Comparison of ENCODE assay signal across 8 mouse cellular contexts in genomic region chr2:116066057-116066941, GRCm38 (mm10). TPM values are rescaled to one million over a fixed set of nuclear protein-coding genes. Genes with fewer than 3 reads are reported as not detected.
A peak's percentile ranks its signal among the peaks of the same experiment; 100 is the strongest.
DNase-seq lines count a peak whose midpoint lies in the region; ATAC-seq and TF ChIP-seq lines count a peak whose summit lies in the region.

No protein-coding gene starts in this region.

- TF ChIP-seq EP300 in lung, postnatal 0 days (IDR thresholded peaks at IDR 0.05) = no peak

- in situ Hi-C loops in ES-E14 (cut with MboI; ENCODE audit: low sequenced_read_pairs in 2 of 2, unreplicated experiment in 2 of 2) = loop anchor here (10.0 to 25.0 kb wide), 2 partner anchors 479 to 489 kb away; partner anchors contain the start of gene BC052040 (in 1 of the 2)

- peak overlapping the region; percentile 68 for H3K4me2 ChIP-seq in intestine, embryonic 14.5 days (ENCODE audit: low read length)
- peak overlapping the region; percentile 75 for H3K4me2 ChIP-seq in lung, postnatal 0 days (replicated peaks; ENCODE audit: low read depth, low read length)

- H3K4me3 ChIP-seq in ES-E14 (ENCODE audit: insufficient read depth in 1 of 2, low read depth in 1 of 2, low read length in 2 of 2, poor library complexity in 1 of 2, severe bottlenecking in 1 of 2) = peak overlapping the region; percentile 65 to 71
- peak overlapping the region; percentile 78 for H3K4me3 ChIP-seq in intestine, embryonic 14.5 days (ENCODE audit: low read depth, low read length)
- peak overlapping the region; percentile 62 for H3K4me3 ChIP-seq in lung, postnatal 0 days (ENCODE audit: low read depth, low read length)

- no peaks in the 10 kb centered on the region for H3K9me3 ChIP-seq in ES-E14 (ENCODE audit: control insufficient read depth, insufficient read depth, low read depth, low read length)
- no peaks in the 10 kb centered on the region for H3K9me3 ChIP-seq in intestine, embryonic 14.5 days (ENCODE audit: control insufficient read depth, low read length)
- H3K9me3 ChIP-seq in lung, postnatal 0 days (ENCODE audit: low read length) = no peaks in the 10 kb centered on the region

- H3K4me1 ChIP-seq in ES-E14 (ENCODE audit: control insufficient read depth in 2 of 2, insufficient read depth in 2 of 2, low read length in 2 of 2, poor library complexity in 1 of 2) = peaks cover 0 to 4% of the 10 kb centered on the region in 2 experiments; a peak in 1 of 4 replicates
- H3K4me1 ChIP-seq in intestine, embryonic 14.5 days (replicated peaks; ENCODE audit: control insufficient read depth, insufficient read depth, low read length) = no peaks in the 10 kb centered on the region
- H3K4me1 ChIP-seq in lung, postnatal 0 days (ENCODE audit: insufficient read depth, low read depth, low read length) = no peaks in the 10 kb centered on the region

- ATAC-seq in intestine, embryonic 14.5 days (replicated peaks; ENCODE audit: low FRiP score, low TSS enrichment, low read depth) = peak; percentile 18
- peak; percentile 8 for ATAC-seq in lung, postnatal 0 days

- WGBS in intestine, embryonic 14.5 days = under 1% methylated on average over 36 of the region's 36 CpGs
- WGBS in lung, postnatal 0 days = 0% methylated on average over 36 of the region's 36 CpGs

- peak; percentile 8 for DNase-seq in gastrocnemius, adult 18-20 months (ENCODE audit: low spot score)
- no peak for DNase-seq in gastrocnemius, postnatal 10 days
- no peak for DNase-seq in ES-E14 (ENCODE audit: low read depth, low spot score)
- peak; percentile 27 for DNase-seq in fibroblast of lung, adult 2 months (ENCODE audit: low read depth)
- peak; percentile 78 for DNase-seq in intestine, embryonic 14.5 days (ENCODE audit: low spot score)
- DNase-seq in lung, postnatal 0 days (ENCODE audit: low spot score) = peak; percentile 42
- no peak for DNase-seq in layer of hippocampus, postnatal 14 days (ENCODE audit: low spot score in 2 of 2)
- no peak for DNase-seq in cerebellum, adult 18-20 months

- H3K36me3 ChIP-seq in ES-E14 (ENCODE audit: control insufficient read depth, insufficient read depth, low read length, poor library complexity, severe bottlenecking) = no peaks in the 10 kb centered on the region
- no peaks in the 10 kb centered on the region; the same call in 1 of the 2 replicates for H3K36me3 ChIP-seq in intestine, embryonic 14.5 days (ENCODE audit: control insufficient read depth, insufficient read depth, low read length)
- no peaks in the 10 kb centered on the region for H3K36me3 ChIP-seq in lung, postnatal 0 days (ENCODE audit: insufficient read depth, low read length)

- no peak for TF ChIP-seq CTCF in lung, postnatal 0 days (IDR thresholded peaks at IDR 0.05)

- H3K9ac ChIP-seq in ES-E14 (ENCODE audit: insufficient read depth, low read depth, low read length, poor library complexity, severe bottlenecking) = no peak overlapping the region; the same call in 1 of the 2 replicates
- peak overlapping the region; percentile 97 for H3K9ac ChIP-seq in intestine, embryonic 14.5 days (ENCODE audit: low read length)
- peak overlapping the region; percentile 44 for H3K9ac ChIP-seq in lung, postnatal 0 days (replicated peaks; ENCODE audit: low read depth)

- H3K27ac ChIP-seq in ES-E14 (ENCODE audit: insufficient read depth, low read depth, low read length, poor library complexity, severe bottlenecking) = no peak overlapping the region
- peak overlapping the region; percentile 98 for H3K27ac ChIP-seq in intestine, embryonic 14.5 days (ENCODE audit: low read depth)
- H3K27ac ChIP-seq in lung, postnatal 0 days (ENCODE audit: low read length) = peak overlapping the region; percentile 85

- H3K27me3 ChIP-seq in intestine, embryonic 14.5 days (replicated peaks; ENCODE audit: control insufficient read depth, insufficient read depth, low read length) = 0 out of 2 replicates have a peak, but pooled peaks cover 15% of the 10 kb centered on the region
- H3K27me3 ChIP-seq in lung, postnatal 0 days (replicated peaks; ENCODE audit: insufficient read depth, low read length) = peaks cover 13% of the 10 kb centered on the region

TF ChIP-seq in ES-E14, 5 proteins besides CTCF, POLR2A, EP300 and RAD21:
- TF ChIP-seq MAFK (IDR thresholded peaks at IDR 0.05; ENCODE audit: insufficient read depth, low read depth, low read length) (no peak), ZNF384 (IDR thresholded peaks at IDR 0.05; ENCODE audit: low read depth, low read length) (no peak), HCFC1 (IDR thresholded peaks at IDR 0.05; ENCODE audit: borderline replicate concordance, insufficient read depth, low read length) (no peak), ZC3H11A (IDR thresholded peaks at IDR 0.05; ENCODE audit: borderline replicate concordance, low read depth, low read length) (no peak), CHD2 (IDR thresholded peaks at IDR 0.05; ENCODE audit: low read depth, low read length) (no peak)

RNA-seq across cellular contexts. Expression of gene Meis2, which starts 0.7 kb away (rescaled TPM):
- 1 to 10 TPM; 1.3 to 1.4 TPM for total RNA-seq in gastrocnemius, adult 18-20 months (2021)
- total RNA-seq in gastrocnemius, postnatal 10 days (2021) = 1 to 10 TPM; 4.0 to 5.2 TPM
- 2.1 and 12.4 TPM in 2 replicates for total RNA-seq in ES-E14 (2012; rRNA removed)
- 67.3 and 73.2 TPM in 2 replicates for polyA plus RNA-seq in intestine, embryonic 14.5 days (2014; fragmentation: Nextera tagmentation; extraction: Ambion mirVana)
- 12.0 and 16.2 TPM in 2 replicates for polyA plus RNA-seq in lung, postnatal 0 days (2015; fragmentation: Nextera tagmentation; extraction: Ambion mirVana)
- 10 to 100 TPM; 34.6 to 34.8 TPM for total RNA-seq in layer of hippocampus, postnatal 14 days (2021)

Comparison
In these comparisons a context has a peak if more than half of its experiments do, and no peak if none do; other contexts are left out.
1. DNase-seq: peak in gastrocnemius, adult 18-20 months (single experiment), fibroblast of lung, adult 2 months (single experiment), intestine, embryonic 14.5 days (single experiment) and lung, postnatal 0 days (single experiment); none in gastrocnemius, postnatal 10 days (single experiment), ES-E14 (single experiment), layer of hippocampus, postnatal 14 days (0 of 2) and cerebellum, adult 18-20 months (0 of 2).
2. Peak in every context shown above with its lines, with median percentiles within 50 percentile points of each other: H3K4me3 ChIP-seq.